Mouse (Mus musculus) kidney, adult 2 months (tissue): Measurements from ENCODE around the gene Upk3b.
"Not testable (repeated sequence)": the region's sequence is repeated elsewhere in the genome, so short reads cannot be mapped to it uniquely, and the experiment has no call there.

Source experiments
- CTCF ChIP-seq: fragments of 200-500 bp; conservative IDR thresholded peaks from 2 replicates; pipeline ENCODE4 v1.5.1; 2011; ENCODE audit warnings: low read depth, mild to moderate bottlenecking, control low read depth, low read length, moderate library complexity, mixed read lengths; ENCODE audit not compliant: insufficient read depth, insufficient read length
- POLR2A ChIP-seq: fragments of 200-500 bp; IDR thresholded peaks from one replicate; pipeline ENCODE4 v1.6.1; 2011; ENCODE audit warnings: low read depth, low read length, control low read depth

DNA sequence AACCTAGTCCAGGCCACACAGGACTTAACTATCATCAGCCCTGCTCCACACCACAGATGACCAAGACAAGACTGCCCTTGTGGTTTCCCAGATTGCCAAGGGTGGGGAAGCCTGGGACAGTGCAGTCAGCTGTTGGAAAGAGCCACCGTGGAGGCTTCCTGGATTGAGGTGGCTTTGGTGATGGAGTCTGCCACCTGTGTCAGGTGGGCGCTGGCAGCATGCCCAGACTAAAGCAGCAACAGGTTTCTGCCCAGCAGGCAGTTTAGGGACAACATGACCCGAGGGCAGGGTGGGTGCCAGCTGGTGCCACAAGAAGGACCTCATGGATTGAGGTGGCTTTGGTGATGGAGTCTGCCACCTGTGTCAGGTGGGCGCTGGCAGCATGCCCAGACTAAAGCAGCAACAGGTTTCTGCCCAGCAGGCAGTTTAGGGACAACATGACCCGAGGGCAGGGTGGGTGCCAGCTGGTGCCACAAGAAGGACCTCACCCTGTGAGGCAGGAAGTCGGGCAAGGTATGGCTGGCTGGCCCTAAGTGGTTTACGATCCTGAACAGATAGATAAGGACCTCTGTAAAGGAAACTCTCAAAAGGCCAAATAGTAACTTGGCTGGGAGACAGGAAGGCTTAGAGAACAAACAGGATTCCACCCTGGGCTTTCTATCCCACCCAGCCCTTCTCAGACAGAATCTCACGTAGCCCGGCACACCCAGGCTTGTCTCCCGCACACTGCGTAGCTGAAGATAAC is 28.3 kb downstream of the Upk3b start:
- not testable (repeated sequence) for TF ChIP-seq CTCF, POLR2A
